Mouse (Mus musculus) layer of hippocampus, postnatal 14 days (tissue): ENCODE measurements at regions not wholly inside any gene's neighbourhood (a gene's known extent, or its start where the extent isn't known, plus 50 kb on each side); places are given as distances from the start of the nearest gene placed in this dataset.

Experiments
- DNase-seq, 2 experiments: peaks; one replicate each; pipeline ENCODE4 v3.0.0; 2021 to 2022; ENCODE audit warnings: low spot score in 2 of 2, mixed read lengths in 1 of 2

- DNase-seq = no peak
Observed at GRCm38 (mm10) chr4:154726636-154727045, 59.0 kb upstream of the Actrt2 start.

DNA sequence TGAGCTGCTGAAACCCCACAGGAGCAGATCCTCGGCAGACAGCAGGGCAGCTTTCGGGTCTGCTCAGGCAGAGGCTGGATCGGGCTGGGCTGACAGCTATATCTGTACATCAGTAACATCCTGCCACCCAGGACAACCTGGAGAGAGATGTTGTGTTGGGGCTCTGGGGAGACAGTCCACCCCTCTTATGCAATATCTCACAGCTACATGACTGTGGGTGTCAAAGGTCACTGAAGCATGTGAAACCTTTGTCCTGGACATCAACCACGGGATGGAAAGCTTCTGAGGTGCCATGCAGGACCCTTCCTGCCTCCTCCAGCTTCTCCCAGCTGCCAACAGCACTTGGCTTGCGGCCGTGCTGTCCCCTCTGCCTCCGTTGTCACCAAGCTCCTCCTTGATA is 60.3 kb upstream of the Actrt2 start:
- DNase-seq = no peak

DNA sequence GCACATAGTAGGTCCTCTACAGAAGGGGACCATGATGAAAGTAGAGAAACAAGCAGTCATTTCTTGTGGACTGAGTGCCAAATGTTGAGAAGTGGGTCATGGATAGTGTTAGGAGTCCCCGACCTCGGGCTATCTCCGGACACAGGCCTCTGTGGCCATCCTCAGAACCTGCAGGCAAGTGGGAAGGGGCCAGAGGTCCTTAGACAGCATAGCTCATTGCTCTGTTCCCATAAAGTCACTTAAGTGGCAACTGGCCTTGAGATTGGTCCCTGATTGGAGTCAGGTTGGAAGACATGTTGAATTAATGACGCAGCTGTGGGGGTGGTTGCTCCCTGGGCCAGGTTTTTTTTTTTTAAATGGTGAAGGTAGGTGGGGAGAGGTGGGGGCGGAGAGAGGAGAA is 63.0 kb upstream of the Actrt2 start:
- DNase-seq = no peak

DNA sequence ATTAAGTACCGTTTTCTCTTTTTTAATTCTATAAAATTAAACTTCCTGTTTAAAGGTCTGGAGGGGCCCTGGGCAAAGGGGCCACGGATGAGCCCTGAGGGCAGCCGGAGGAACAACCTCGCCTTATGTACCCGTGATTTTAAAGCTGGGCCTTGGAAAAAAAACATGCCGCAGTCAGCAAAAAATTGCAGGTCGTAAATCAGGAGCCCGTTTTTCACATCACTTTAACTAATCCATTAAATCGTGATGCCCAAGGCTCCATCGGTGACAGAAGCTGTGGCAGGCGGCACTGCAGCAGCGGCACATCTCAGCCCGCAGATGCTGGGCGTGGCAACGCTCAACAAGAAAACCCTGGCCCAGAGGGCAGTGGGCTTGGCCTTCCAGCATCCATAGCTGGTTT is 63.7 kb upstream of the Actrt2 start:
- no peak for DNase-seq

- DNase-seq = no peak
Observed at GRCm38 (mm10) chr4:154736071-154736470, 68.4 kb upstream of the Actrt2 start.

DNA sequence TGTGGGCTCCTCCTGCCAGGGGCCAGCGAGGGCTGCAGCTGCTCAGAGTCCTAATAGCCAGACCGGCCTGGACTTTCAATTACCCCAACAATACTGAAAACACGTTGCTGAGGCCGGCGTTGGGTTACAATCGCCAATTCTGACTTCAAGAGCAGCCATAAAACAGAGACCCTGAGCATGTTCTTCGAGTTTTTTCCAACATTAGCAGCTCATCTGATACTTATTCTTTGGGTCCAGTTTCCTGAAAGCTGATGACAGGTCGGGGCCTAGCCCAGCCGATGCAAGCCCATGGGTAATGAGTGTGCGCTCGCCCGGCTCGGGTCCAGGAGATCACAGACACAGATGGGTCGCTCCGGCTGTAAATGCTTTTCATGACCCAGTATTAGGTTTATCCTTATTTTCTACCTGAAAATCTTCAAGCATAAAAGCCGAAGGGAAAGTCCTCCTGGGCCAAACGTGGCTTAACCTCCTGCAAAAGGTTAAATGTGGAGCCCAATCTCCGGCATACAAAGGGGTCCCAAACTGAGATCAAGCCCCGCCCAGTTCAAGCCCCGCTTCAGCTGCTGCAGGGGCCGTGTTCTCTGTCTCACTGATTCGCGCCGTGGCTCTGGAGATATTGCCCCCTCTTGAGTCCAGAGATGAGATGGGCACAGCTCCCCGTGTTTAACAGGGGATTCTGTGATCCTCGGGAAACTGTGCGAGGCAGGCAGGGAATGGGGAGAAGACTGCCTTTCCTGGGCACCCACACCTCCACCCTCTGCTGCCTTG is 73.6 kb upstream of the Actrt2 start:
- DNase-seq = no peak

GRCm38 (mm10) chr4:154746323-154747005 is 78.8 kb upstream of the Actrt2 start:
- no peak for DNase-seq

- DNase-seq = no peak
Observed at GRCm38 (mm10) chr4:154747006-154747343, 79.3 kb upstream of the Actrt2 start.

DNA sequence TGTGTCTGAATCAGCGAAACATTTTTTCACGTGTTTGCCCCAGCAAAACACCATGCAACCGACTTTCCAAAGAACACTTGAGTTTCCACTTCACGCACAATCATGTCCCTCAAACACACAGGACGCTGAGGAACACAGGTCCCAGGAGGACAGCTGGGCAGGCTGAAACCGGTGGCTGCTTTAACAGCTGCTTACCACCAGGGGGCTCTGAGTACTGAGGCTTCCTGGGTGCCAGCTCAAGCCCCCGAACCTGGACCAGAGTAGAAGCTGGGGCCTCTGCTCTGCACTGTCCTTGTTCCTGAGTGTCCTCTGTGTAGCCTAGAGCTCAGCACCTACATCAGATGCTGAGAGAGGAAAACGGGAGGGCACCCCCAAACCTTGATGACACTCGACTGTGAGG is 81.5 kb upstream of the Actrt2 start:
- DNase-seq = peak in 1 of 2 experiments; percentile 26

DNA sequence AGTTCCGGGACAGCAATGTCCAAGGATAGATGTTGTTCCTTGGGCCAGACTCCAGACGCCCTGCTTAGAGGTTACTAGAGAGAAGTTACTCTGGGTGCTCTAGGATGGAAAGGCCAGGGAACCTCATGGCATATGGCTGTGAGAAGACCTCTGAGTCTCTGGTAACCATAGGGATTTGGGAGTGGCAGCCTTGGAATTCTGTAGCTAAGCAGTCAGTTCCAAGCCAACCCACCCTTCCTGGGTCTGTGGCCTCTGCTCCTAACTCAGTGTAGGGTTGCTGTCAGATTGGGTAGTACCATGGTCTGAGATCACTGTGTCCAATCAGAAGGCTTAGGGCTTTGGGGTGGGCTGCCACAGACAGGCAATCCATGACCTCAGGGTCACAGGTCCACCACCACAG is 82.3 kb upstream of the Actrt2 start:
- no peak for DNase-seq

GRCm38 (mm10) chr4:154750440-154751107 is 82.9 kb upstream of the Actrt2 start:
- no peak for DNase-seq

- no peak for DNase-seq
Observed at GRCm38 (mm10) chr4:154754445-154754844, 82.8 kb upstream of the Ttc34 start.

- DNase-seq = no peak
Observed at GRCm38 (mm10) chr4:154756740-154757446, 80.4 kb upstream of the Ttc34 start.

DNA sequence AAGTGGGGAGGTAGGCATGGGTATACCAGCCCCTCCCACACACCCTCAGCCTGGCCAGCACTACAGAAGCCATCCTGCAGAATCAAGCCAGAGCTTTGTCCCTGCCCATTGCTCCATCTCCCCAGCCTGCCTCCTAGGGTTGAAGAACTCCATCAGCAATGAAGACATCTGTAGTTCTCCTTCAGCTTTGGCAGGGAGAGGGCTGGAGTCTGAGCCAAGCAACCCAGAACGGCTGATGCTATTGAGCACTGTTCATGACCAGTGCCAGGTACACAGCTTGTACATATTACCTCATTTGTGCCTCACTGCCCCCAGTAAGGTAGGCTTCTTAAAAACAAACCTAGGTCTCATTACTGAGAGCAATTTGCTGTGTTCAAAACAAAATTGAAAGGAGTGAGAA is 77.4 kb upstream of the Ttc34 start:
- no peak for DNase-seq

- no peak for DNase-seq
Observed at GRCm38 (mm10) chr4:154764238-154764637, 73.0 kb upstream of the Ttc34 start.

DNA sequence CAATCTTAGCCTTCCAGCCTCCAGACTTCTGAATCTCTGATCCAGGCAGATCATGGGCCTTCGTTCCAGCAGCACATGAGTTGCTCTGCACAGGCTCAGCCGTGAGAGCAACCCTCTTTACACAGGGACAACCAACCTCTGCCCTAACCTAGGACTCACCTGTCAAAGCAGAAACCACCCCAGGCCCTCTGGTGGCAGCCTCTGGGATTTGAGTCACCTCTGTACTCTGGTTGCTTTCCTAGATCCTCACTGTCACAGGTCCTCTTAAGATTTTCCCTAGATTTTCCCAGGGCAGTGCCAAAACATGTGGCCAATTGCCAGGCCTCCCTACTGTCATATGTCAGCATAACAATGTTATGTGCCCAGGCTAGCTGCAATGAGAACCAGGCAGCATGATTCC is 71.1 kb upstream of the Ttc34 start:
- no peak for DNase-seq

DNA sequence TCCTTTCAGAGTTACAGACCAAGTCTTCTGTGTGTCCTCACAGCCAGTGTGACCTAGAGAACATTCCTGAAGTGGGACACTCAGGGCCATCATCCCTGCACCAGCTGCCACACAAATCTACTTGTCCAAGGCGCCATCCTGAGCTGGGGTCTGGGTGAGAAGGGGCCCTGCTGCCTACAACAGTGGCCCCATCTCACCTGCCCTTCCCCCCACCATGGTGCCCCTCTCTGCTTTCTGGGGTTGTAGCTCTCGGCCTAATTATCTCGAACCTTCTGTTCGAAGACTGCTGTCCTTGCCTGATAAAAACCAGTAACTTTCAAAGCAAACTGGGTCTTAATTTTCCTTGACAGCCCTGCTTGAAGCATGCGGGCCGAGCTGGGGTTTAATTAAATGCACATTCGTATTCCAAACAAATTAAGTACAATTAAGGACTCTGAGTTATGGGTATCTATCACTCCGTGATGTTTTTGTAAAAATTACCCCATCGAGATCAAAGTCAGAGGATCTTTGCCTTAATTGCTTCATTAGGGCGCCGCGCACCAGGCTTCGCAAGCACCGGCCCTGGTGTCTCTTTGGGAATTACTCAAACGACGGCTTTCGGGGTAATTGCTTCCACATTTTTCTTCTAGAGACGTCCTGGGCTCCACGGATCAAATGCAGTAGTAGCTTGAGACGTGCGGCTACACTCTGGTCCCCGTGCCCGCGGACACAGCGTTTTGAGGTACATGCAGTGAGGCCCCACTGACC is 65.8 kb upstream of the Ttc34 start:
- no peak for DNase-seq

- no peak for DNase-seq
Observed at GRCm38 (mm10) chr4:154772077-154772462, 65.2 kb upstream of the Ttc34 start.

DNA sequence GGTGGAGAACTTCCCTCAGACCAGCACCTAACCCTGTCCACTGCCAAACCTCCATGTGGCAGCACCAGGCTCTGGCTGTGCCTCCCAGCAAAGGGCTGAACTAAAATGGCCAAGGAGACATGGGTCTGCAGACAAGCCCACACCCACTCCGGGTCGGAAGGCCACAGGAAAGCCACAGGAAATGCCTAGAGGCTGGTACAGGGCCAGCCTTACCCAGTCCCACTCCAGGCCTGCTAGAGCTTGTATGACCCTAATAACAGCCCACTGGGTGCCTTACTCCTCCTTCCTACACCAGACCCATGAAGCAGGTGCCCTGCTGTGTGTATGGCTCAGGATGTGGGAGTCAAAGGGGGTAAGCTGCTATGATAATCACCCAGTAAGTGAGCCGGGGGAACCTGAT is 63.4 kb upstream of the Ttc34 start:
- no peak for DNase-seq

DNA sequence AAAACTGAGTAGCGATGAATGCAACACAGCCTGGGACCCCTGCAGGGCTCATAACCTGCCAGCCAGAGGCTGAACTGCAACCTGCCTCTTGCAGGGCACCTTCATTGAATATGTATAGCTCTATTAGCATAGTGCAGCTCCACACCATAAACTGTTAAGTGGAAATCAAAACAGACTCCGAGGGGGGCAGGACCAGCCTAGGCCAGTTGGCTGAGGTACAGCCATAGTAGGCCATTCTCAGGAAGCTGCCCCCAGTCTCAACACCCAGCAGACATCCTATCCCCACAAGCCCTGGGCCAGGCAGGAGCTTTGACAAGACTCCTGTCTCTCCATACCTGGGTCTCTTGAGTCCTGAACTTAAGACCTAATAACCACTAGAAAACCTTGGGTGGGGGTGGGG is 62.9 kb upstream of the Ttc34 start:
- no peak for DNase-seq

DNA sequence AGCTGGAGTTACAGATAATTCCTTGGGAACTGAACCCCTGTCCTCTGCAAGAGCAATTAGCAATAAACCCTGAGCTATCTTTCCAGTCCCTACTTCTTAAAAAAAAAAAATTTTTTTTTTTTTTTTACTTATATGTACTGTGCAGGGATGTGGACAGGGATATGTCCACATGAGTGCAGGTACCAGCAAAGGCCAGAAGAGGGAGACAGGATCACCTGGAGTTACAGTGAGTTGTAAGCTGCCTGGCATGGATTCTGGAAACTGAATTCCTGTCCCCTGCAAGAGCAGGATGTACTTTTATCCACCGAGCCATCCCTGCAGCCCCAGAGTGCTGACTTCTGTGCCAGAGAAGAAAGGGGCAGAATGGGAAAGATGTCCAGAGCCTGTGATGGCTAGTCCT is 58.4 kb upstream of the Ttc34 start:
- DNase-seq = no peak
